Mouse (Mus musculus) MEL (cell line): ENCODE measurements around the gene Hcfc1r1. TPM values are rescaled to one million over a fixed set of nuclear protein-coding genes. Genes with fewer than 3 reads are reported as not detected.

Experiments used
- DNase-seq: peaks from one replicate; pipeline ENCODE4 v3.0.0; 2011; ENCODE audit warnings: low read depth, low spot score
- H3K27ac ChIP-seq: 2 replicates; pipeline ENCODE4 v1.5.1; 2012; ENCODE audit warnings: low read depth, mild to moderate bottlenecking, control low read depth, low read length, moderate library complexity; ENCODE audit not compliant: control insufficient read depth
- H3K27me3 ChIP-seq, 2 experiments: fragments of 150-350 bp in 1 of 2; sonication (generic) in 1 of 2; 2 replicates each; pipeline ENCODE4 v1.6.1; 2012; ENCODE audit warnings: low read length in 2 of 2, mild to moderate bottlenecking in 2 of 2, improper control_type of control experiment in 1 of 2, moderate library complexity in 1 of 2; ENCODE audit not compliant: insufficient read depth in 2 of 2, control insufficient read depth in 1 of 2
- H3K36me3 ChIP-seq, 2 experiments: 2 replicates each; pipeline ENCODE4 v1.6.1; 2012 to 2014; ENCODE audit warnings: low read length in 2 of 2, improper control_type of control experiment in 1 of 2, inconsistent platforms in 1 of 2, mild to moderate bottlenecking in 1 of 2; ENCODE audit not compliant: insufficient read depth in 2 of 2, control insufficient read depth in 1 of 2
- H3K4me1 ChIP-seq, 2 experiments: fragments of 150-350 bp in 1 of 2; sonication (generic) in 1 of 2; 2 replicates each; pipeline ENCODE4 v1.6.1; 2012; ENCODE audit warnings: low read length in 2 of 2, improper control_type of control experiment in 1 of 2, mild to moderate bottlenecking in 1 of 2; ENCODE audit not compliant: insufficient read depth in 2 of 2, control insufficient read depth in 1 of 2
- H3K4me3 ChIP-seq, 2 experiments: fragments of 150-350 bp in 1 of 2; sonication (generic) in 1 of 2; 2 replicates each; pipeline ENCODE4 v1.5.1; 2012; ENCODE audit warnings: low read depth in 2 of 2, low read length in 2 of 2, mild to moderate bottlenecking in 2 of 2, moderate library complexity in 2 of 2, control low read depth in 1 of 2, improper control_type of control experiment in 1 of 2; ENCODE audit not compliant: control insufficient read depth in 1 of 2, insufficient read depth in 1 of 2
- H3K79me2 ChIP-seq: 2 replicates; pipeline ENCODE4 v1.6.1; 2012; ENCODE audit warnings: mild to moderate bottlenecking, low read length, moderate library complexity; ENCODE audit not compliant: control insufficient read depth, poor library complexity, insufficient read depth
- H3K9ac ChIP-seq: 2 replicates; pipeline ENCODE4 v1.6.1; 2012; ENCODE audit warnings: low read depth, mild to moderate bottlenecking, control low read depth, low read length, moderate library complexity; ENCODE audit not compliant: control insufficient read depth, poor library complexity, severe bottlenecking
- H3K9me3 ChIP-seq: fragments of 150-350 bp; sonication (generic); replicated peaks from 2 replicates; pipeline ENCODE4 v1.6.1; 2012; ENCODE audit warnings: mild to moderate bottlenecking, low read length, improper control_type of control experiment, moderate library complexity; ENCODE audit not compliant: insufficient read depth
- BHLHE40 ChIP-seq: IDR thresholded peaks from 2 replicates; pipeline ENCODE4 v1.6.1; 2012; ENCODE audit warnings: low read depth, mild to moderate bottlenecking, inconsistent platforms, low read length, improper control_type of control experiment, borderline replicate concordance
- E2F4 ChIP-seq: IDR thresholded peaks from 2 replicates; pipeline ENCODE4 v1.6.1; 2011; ENCODE audit warnings: low read depth, low read length, improper control_type of control experiment, borderline replicate concordance
- ELF1 ChIP-seq: IDR thresholded peaks from 2 replicates; pipeline ENCODE4 v1.6.1; 2014; ENCODE audit warnings: low read depth, mild to moderate bottlenecking, inconsistent platforms, low read length, improper control_type of control experiment, moderate library complexity
- JUND ChIP-seq: IDR thresholded peaks from 2 replicates; pipeline ENCODE4 v1.6.1; 2011; ENCODE audit warnings: low read depth, mild to moderate bottlenecking, improper control_type of control experiment, low read length
- MXI1 ChIP-seq: IDR thresholded peaks from 2 replicates; pipeline ENCODE4 v1.6.1; 2011; ENCODE audit warnings: mild to moderate bottlenecking, low read depth, low read length, improper control_type of control experiment
- MYC ChIP-seq: IDR thresholded peaks from 2 replicates; pipeline ENCODE4 v1.6.1; 2011; ENCODE audit warnings: low read depth, mild to moderate bottlenecking, low read length, improper control_type of control experiment, moderate library complexity
- NELFE ChIP-seq: IDR thresholded peaks from 2 replicates; pipeline ENCODE4 v1.6.1; 2011; ENCODE audit warnings: low read depth, low read length, improper control_type of control experiment
- SMC3 ChIP-seq: IDR thresholded peaks from 2 replicates; pipeline ENCODE4 v1.6.1; 2011; ENCODE audit warnings: low read depth, low read length, improper control_type of control experiment
- TAL1 ChIP-seq: IDR thresholded peaks from 2 replicates; pipeline ENCODE4 v1.6.1; 2012; ENCODE audit warnings: mild to moderate bottlenecking, inconsistent platforms, low read length, moderate library complexity, mixed read lengths
- TBP ChIP-seq: IDR thresholded peaks from 2 replicates; pipeline ENCODE4 v1.8.0; 2011; ENCODE audit warnings: low read depth, low read length, improper control_type of control experiment
- TCF12 ChIP-seq: IDR thresholded peaks from 2 replicates; pipeline ENCODE4 v1.6.1; 2014; ENCODE audit warnings: low read depth, mild to moderate bottlenecking, inconsistent platforms, low read length, improper control_type of control experiment, moderate library complexity
- UBTF ChIP-seq: IDR thresholded peaks from 2 replicates; pipeline ENCODE4 v1.6.1; 2012; ENCODE audit warnings: low read depth, mild to moderate bottlenecking, inconsistent platforms, low read length, improper control_type of control experiment, moderate library complexity, borderline replicate concordance; ENCODE audit not compliant: insufficient read depth
- ZMIZ1 ChIP-seq: IDR thresholded peaks from 2 replicates; pipeline ENCODE4 v1.6.1; 2012; ENCODE audit warnings: low read depth, mild to moderate bottlenecking, inconsistent platforms, low read length, improper control_type of control experiment, moderate library complexity
- polyA plus RNA-seq, 2 experiments: library from polyadenylated mRNA; stranded (reverse) in 1 of 2; unstranded in 1 of 2; fragments of >175 nt in 1 of 2; fragments of >200 nt in 1 of 2; gene quantifications; 2 replicates each; pipeline versions ENCODE4 v1.2.1 to v1.2.4; 2012; ENCODE audit warnings: low replicate concordance in 2 of 2, low read depth in 1 of 2; ENCODE audit not compliant: insufficient read length in 2 of 2, insufficient read depth in 1 of 2, missing spikeins in 1 of 2
- total RNA-seq: library from RNA; depleted of rRNA; stranded (reverse); fragments of 300-350 nt; gene quantifications from 2 replicates; pipeline ENCODE4 v1.2.3, GENCODE M21; 2012

Hcfc1r1 gene
- total and polyA plus RNA-seq, 3 experiments = 15.6 to 81.6 TPM; not detected in 1

DNA sequence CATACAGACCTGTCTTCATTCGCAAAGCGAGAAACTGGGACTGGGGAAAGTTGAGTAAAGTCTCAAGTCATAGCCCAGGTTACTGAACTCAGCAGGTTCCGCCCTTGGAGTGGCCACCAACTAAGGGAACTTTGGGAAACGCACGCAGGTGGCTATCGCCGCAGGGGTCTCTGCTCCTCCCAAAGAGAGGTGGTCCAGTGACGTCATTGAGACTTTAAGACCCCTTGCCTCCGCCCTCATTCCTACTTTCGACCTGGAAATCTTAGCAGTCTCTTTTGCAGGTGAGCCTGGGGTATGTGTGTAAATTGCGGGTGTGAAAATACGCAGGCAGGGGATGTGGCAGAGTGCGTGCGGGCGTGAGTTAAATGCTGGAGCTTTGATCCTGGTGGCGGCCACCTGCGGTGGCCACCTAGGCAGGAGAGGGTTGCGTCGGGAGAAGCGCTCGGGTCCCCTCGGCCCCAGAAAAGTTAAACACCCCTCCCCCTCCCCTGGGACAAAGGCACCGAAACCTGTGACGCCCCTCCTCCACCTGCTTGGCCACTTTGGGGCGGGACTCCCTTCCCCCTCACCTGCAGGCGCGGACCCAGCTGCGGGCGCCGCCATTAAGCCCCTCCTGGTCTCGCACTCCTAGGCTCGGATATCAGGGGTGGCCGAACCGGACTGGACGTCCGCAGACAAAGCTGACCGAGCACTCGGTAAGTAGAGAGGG is 5.9 kb downstream of the Hcfc1r1 start, which contains the start of gene Cldn6:
Cldn6 (plus strand) TSS at position 123 of the 709 bp plus-strand sequence.
- Histone ChIP-seq H3K4me3 (peak within 1 kb of the TSS; percentile 33 to 50; a peak in 2 of 4 replicates), H3K36me3 (peaks cover 0 to 19% of the 10 kb centered on the region in 2 experiments; a peak in 2 of 4 replicates), H3K27me3 (no peaks in the 10 kb centered on the region)

DNA sequence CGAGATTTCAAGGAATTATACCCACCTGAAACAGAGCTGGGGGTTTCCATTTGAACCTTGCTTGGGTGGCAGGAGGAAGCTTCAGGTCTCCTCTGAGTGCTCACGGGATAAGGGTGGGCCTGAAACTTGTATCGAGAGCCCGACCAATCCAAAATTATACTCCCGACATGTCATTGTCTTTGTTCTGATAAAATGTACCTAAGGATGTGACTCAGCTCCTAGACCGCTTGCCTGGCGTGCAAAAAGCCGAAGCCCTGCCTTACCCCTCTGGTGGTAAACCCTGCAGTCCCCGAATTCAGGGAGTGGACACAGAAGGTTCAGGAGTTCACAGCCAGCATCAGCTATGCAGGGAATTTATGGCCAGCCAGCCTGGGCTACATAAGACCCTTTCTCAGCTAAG is 6.9 kb downstream of the Hcfc1r1 start:
- peaks cover 9% of the 10 kb centered on the region for H3K79me2 ChIP-seq
- H3K4me3 ChIP-seq = peak overlapping the region in 1 of 2 experiments; percentile 7; a peak in 1 of 4 replicates
- no peak for TF ChIP-seq TCF12
- TF ChIP-seq JUND = no peak
- TF ChIP-seq NELFE = no peak
- TF ChIP-seq BHLHE40 = peak; percentile 28; the same call in 1 of the 2 replicates
- TF ChIP-seq MXI1 = no peak
- peak overlapping the region; percentile 31 for H3K9ac ChIP-seq
- H3K9me3 ChIP-seq = no peaks in the 10 kb centered on the region
- no peak overlapping the region for H3K27ac ChIP-seq
- peaks cover 0 to 15% of the 10 kb centered on the region in 2 experiments; a peak in 2 of 4 replicates for H3K36me3 ChIP-seq
- peaks cover 0 to 22% of the 10 kb centered on the region in 2 experiments; a peak in 3 of 4 replicates for H3K4me1 ChIP-seq
- H3K27me3 ChIP-seq = no peaks in the 10 kb centered on the region
- peak; percentile 62 for DNase-seq

More for the DNA sequence above, 5.9 kb downstream of the Hcfc1r1 start, which contains the start of gene Cldn6:
- Histone ChIP-seq H3K4me1 (peaks cover 0 to 30% of the 10 kb centered on the region in 2 experiments; a peak in 3 of 4 replicates), H3K27ac (no peak within 1 kb of the TSS), H3K9me3 (no peaks in the 10 kb centered on the region), H3K79me2 (peaks cover 9% of the 10 kb centered on the region), H3K9ac (peak within 1 kb of the TSS; percentile 41)
- no peak for DNase-seq
- TF ChIP-seq TBP (no peak), SMC3 (no peak), ELF1 (no peak), TAL1 (no peak), E2F4 (no peak), MYC (no peak)

DNA sequence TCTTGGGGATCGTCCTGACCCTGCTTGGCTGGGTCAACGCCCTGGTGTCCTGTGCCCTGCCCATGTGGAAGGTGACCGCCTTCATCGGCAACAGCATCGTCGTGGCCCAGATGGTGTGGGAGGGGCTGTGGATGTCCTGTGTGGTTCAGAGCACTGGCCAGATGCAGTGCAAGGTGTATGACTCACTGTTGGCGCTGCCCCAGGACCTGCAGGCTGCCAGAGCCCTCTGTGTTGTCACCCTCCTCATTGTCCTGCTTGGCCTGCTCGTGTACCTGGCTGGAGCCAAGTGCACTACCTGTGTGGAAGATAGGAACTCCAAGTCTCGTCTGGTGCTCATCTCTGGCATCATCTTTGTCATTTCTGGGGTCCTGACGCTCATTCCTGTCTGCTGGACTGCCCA is 7.7 kb downstream of the Hcfc1r1 start:
- H3K27ac ChIP-seq = no peak overlapping the region
- DNase-seq = peak; percentile 20
- H3K4me3 ChIP-seq = no peak overlapping the region
- peaks cover 9% of the 10 kb centered on the region for H3K79me2 ChIP-seq
- no peaks in the 10 kb centered on the region for H3K9me3 ChIP-seq
- H3K4me1 ChIP-seq = peaks cover 0 to 19% of the 10 kb centered on the region in 2 experiments; a peak in 3 of 4 replicates
- TF ChIP-seq UBTF (no peak), ZMIZ1 (no peak)
- peaks cover 0 to 14% of the 10 kb centered on the region in 2 experiments; a peak in 2 of 4 replicates for H3K36me3 ChIP-seq
- no peak overlapping the region for H3K9ac ChIP-seq
- no peaks in the 10 kb centered on the region for H3K27me3 ChIP-seq
